Mouse (Mus musculus) cerebellum, adult 2 months (tissue): Measurements from ENCODE around the gene Ddc.

Experiments
- CTCF ChIP-seq: fragments of 200-500 bp; IDR thresholded peaks from 2 replicates; pipeline ENCODE4 v1.5.1; 2011; ENCODE audit warnings: low read depth, mild to moderate bottlenecking, control low read depth, low read length, moderate library complexity, borderline replicate concordance; ENCODE audit not compliant: insufficient read depth
- POLR2A ChIP-seq: fragments of 200-500 bp; IDR thresholded peaks from 2 replicates; pipeline ENCODE4 v1.6.1; 2011; ENCODE audit warnings: low read length, control low read depth, borderline replicate concordance; ENCODE audit not compliant: insufficient read depth

DNA sequence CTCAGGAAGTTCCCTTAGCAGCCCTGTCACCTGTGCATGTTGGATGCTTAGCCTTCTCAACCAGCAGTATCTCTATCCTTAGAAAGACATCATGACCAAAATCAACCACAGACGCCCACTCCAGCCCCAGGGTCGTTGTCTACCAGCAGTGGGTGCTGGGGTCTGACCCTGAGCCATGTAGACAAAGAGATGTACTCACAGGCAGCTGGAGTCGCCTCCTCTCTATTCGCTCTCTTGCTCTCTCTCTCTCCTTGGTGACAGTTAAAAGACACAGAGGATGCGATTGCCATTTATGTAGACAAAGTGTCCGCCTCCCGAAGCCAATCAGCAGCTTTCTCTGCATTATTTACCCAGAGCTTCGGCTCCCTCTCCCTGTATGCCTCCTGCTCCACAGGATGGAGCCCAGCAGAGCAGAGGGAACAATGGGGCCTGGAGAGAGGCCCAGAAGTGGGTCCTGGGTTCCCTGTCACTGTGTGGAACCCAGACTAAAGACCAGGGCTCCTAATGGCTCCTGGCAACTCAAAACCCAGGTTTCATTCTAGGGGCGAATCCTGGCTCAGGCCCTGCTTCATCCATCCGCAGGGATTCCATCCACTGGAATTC lies 7.7 kb downstream of the Ddc start:
- no peak for TF ChIP-seq POLR2A
- no peak for TF ChIP-seq CTCF
